Mouse (Mus musculus) mature B cell (primary cell): ENCODE data around the gene Dact2.

Experiments
- in situ Hi-C: fragments of 300-500 bp; cut with MboI; formaldehyde crosslinking; loops from 2 replicates; pipeline ENCODE4 v1.14.3; 2019

The Dact2 gene

DNA sequence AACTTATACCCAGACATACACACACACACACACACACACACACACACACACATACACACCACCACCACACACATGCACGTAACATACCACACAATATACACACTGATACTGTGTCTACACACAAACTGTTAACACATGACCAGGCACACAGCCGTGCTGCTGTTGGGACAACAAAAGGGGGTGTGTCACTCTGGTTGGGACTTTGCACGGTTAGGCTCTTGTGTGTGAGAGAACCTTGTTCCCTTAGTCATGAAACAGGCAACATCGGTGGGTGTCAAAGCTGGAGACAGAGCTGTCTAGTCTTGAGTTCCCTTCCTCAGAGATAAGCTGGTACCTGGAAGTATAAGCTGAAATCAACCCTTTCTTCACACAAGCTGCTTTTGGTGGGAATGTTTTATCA, 29.1 kb downstream of the Dact2 start:
- in situ Hi-C loops = no loop called here

GRCm38 (mm10) chr17:14174401-14174800, 29.7 kb downstream of the Dact2 start:
- in situ Hi-C loops = no loop called here

DNA sequence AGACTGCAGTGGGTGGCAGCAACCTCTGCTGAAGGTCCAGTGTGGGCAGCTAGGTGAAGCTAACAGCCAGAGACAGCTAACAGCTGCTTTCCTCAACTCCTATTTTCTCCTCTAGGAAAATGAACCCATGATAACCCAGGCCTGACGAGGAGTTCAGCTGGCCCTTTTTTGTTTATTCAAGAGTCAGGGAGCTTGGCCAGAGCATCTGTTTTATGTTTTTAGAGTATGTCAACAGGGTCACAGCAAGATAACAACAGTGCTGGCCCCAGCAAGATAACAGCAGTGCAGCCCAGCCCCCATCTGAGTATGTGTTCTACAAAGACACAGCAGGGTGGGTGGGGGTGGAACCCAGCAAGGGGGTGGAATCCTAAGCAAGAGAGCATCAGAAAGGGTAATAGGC, 30.6 kb downstream of the Dact2 start:
- in situ Hi-C loops = no loop called here

DNA sequence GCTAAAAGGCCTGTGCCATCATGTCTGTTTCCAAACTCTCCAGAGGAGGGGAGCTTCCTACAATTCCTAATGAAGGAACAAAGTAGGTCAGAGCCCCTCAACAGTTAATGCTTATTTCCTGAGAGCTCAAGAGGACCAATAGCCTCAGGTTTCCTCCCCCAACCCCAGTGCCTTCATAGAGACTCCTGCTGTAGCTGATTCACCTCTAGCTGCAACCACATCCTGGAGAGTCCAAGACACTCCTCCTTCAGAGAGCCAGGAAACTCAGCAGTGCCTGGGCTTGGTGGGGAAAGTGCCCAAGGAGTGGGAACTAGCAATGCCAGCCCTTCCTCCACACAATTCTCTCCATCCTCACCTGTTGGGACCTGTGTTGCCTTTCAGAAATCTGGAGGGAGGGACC, 31.4 kb downstream of the Dact2 start:
- in situ Hi-C loops = no loop called here

DNA sequence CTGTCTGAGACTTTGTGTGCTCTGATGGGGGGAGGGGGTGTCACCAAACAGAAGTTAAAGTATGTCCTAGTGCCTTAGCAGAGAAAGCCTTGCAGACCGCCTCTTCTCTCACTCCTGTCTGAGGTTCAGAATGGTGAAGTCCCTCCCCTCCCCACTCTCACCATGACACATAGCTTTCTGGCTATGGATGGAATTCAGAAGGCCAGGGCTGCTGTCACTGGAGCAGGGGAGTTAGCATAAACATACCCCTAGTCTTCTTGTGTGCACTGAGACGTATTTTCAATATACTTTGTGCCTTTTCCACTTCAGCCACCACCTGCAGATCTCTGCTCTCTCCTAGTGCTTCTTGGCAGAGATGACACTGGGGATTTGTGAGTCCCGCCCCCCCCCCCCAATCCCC, 31.9 kb downstream of the Dact2 start:
- in situ Hi-C loops = no loop called here

DNA sequence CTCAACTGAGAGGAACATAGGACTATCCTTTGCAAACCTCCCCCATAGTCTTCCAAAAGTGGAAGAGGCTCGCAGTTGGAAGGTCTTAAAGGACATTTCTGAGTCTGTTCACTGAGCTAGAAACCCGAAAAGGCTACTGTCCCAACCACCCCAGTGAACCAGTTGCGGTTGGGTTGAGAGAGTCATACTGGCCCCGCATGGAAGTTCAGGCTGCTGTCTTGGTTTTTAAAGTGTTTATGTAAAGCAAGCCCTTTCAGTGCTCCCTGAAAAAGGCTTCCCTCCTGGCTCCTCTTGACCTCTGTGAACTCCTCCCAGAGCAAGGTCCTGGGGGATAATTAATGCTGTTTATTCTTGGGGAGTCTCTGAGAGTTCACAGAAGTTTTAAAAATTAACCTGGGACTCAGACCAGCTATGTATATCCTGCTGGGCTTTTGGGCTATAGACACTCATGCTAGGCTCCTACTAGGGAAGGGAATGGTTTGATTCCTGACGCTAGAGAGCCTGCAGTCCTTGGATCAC, 33.1 kb downstream of the Dact2 start:
- in situ Hi-C loops = no loop called here

- in situ Hi-C loops = no loop called here
These were observed 34.7 kb downstream of the Dact2 start for GRCm38 (mm10) chr17:14169431-14169830.

DNA sequence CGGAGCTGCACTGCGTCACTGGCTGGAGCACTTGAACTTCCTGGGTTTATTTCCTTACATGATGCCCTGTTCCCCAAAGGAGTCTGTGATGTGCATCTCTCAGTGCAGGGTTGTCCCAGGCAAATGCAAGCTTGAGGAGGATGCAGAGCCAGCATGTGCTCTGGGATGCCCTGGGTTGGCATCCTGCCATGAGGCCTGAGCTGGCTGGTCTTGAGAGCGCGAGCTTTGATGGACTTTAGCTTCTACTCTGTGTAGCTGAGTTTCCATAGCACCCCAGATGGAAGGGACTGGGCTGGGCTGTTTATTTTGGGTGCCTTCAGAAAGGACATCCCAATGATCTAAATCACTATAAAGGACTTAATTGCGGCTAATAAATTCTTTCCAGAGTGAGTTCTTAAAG, 36.5 kb downstream of the Dact2 start:
- in situ Hi-C loops = no loop called here

DNA sequence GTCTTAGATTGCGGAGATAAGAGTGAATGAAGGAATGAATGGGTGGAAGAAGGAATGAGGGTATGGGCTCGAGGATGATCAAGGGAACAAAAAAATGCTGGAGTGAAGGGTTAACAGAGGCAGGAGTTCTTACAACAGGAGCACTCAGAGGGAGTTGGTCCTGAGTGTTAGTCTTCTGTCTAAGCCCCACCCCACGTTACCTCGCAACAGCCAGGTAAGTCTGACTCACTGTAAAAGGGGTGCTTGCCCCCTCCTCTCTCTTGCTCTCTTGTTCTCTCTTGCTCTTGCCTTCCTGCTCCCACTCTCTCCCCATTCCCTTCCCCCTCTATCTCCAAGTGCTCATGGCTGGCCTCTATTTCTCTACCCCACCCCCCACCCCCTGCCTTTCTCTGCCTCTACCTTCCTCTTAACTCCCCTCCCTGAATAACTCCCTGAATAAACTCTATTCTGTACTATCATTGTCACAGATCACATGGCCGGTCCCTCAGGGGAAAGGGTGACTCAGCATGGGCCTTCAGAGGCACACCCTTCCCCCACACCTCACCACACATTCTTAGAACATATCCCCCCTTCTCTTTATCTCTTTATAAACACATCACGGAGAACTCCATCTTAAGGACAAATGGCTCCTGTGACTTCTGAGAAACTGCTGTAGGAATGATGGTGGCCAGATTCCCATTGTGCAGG, 37.2 kb downstream of the Dact2 start:
- in situ Hi-C loops = no loop called here

DNA sequence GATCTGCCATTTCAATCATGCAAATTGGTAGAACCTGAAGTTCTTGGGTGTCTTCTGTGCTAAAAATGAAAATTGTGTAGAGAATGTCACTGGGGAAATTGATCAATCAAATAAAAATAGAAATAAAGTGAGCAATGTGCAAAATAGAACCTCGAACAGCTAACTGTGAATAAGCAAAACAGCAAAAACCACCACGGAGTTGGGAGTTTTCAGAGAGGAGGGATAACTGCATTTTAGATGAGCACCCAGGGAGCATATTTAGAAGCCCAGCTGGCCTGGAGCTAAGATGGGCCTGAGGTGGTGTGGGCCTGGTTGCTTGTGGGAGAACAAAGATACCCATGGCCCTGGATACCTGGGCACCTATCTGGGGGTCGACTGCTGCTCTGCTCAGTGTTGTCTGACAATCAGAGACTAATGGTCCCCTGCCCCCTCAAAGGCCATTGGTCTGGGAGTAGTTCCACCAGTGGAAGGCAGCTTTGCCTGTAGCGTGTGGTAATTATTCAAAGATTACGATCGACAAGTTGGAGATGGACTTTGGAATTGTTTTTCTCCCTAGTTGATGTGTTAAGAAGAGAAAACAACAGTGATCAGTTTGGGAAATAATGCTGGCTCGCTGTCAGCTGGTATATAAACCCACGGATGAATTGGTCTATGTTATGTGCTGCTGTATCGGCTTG, 38.0 kb downstream of the Dact2 start:
- in situ Hi-C loops = no loop called here

DNA sequence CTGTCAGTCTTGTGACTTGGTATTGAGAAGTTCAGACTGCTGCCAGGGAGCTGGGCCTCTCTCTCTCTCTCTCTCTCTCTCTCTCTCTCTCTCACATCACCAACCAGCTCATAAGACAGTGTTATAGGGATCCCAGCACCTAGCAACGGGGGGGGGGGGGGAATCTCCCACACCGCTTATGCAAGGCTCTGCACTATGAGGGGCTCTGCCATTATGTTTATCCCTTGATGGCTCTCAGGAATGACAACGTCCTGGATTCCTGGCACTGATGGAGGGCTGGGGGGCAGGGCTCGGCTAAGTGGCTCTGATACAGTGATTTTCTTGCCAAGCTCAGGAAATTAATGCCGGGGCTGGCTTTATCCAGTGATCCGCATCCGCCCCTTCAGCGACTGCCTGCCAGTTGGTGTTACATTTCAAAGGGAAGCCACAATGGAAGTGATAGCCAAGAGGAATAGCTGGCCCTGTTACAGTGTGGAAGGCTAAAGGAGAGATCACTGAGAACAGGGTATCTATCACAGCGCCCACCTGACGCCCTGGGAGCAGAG, 38.7 kb downstream of the Dact2 start:
- in situ Hi-C loops = no loop called here

DNA sequence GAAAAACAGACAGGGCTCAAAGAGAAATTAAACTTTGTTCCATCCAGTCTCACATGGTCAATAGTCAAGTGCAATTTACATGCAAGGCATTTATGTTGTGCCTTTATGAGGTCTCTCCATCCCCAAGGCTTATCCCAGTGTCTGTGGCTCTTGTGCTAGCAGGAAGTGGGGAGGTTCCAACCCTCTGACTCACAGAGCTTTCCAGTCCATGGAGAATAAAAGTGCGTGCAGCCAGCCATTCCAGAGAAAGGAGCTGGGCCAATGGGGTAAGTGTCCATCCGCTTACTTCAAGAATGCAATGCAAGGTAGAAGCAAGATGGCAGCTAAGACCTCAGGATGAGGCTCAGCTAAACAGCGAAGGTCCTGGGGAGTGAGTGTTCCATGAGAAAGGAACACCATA, 43.3 kb downstream of the Dact2 start:
- in situ Hi-C loops = no loop called here

GRCm38 (mm10) chr17:14157779-14158195, 46.3 kb downstream of the Dact2 start:
- in situ Hi-C loops = no loop called here
